ENCODE assay signal across 18 mouse cellular contexts in genomic region chr12:76598196-76598928, GRCm38 (mm10).
DNase-seq lines count a peak whose midpoint lies in the region; ATAC-seq and TF ChIP-seq lines count a peak whose summit lies in the region.
"Had no signal": no experiment of that assay in that cellular context is flagged by ENCODE, and none has a peak within 500 bp of the region (broad histone marks: within the 10 kb centered on the region; RNA-seq: fewer than 3 reads in every experiment).

No protein-coding gene starts in this region.

- no peak overlapping the region for H3K4me3 ChIP-seq in intestine, postnatal 0 days (ENCODE audit: low read depth, low read length)
- H3K4me3 ChIP-seq in stomach, postnatal 0 days (ENCODE audit: low read depth, low read length) = no peak overlapping the region
- no peak overlapping the region for H3K4me3 ChIP-seq in forebrain, postnatal 0 days (ENCODE audit: low read depth, low read length)
- no peak overlapping the region for H3K4me3 ChIP-seq in hindbrain, embryonic 11.5 days (ENCODE audit: low read depth, low read length)
- H3K4me3 ChIP-seq: forebrain, embryonic 10.5 days; gastrocnemius, adult 2 months; heart, embryonic 15.5 days; limb, embryonic 10.5 days had no signal

- peak overlapping the region; percentile 37; the same call in 1 of the 2 replicates for H3K4me2 ChIP-seq in intestine, postnatal 0 days (replicated peaks; ENCODE audit: low read depth)
- no peak overlapping the region for H3K4me2 ChIP-seq in stomach, postnatal 0 days (replicated peaks; ENCODE audit: low read depth)
- no peak overlapping the region for H3K4me2 ChIP-seq in forebrain, postnatal 0 days (ENCODE audit: low read depth)
- H3K4me2 ChIP-seq in hindbrain, embryonic 11.5 days (replicated peaks; ENCODE audit: low read depth, low read length) = no peak overlapping the region
- H3K4me2 ChIP-seq: heart, embryonic 15.5 days had no signal

- WGBS in intestine, postnatal 0 days = 60% methylated on average over 24 of the region's 24 CpGs
- 66% methylated on average over 24 of the region's 24 CpGs for WGBS in stomach, postnatal 0 days
- WGBS in forebrain, postnatal 0 days = 78% methylated on average over 24 of the region's 24 CpGs
- 78% methylated on average over 24 of the region's 24 CpGs for WGBS in hindbrain, embryonic 11.5 days

- no peak overlapping the region for H3K9ac ChIP-seq in intestine, postnatal 0 days (ENCODE audit: low read depth, low read length)
- no peak overlapping the region; the same call in 1 of the 2 replicates for H3K9ac ChIP-seq in stomach, postnatal 0 days (ENCODE audit: low read length)
- H3K9ac ChIP-seq in forebrain, postnatal 0 days = no peak overlapping the region
- no peak overlapping the region for H3K9ac ChIP-seq in hindbrain, embryonic 11.5 days (ENCODE audit: low read depth, low read length)
- H3K9ac ChIP-seq: heart, embryonic 15.5 days had no signal

- ATAC-seq in intestine, postnatal 0 days = peak; percentile 32; the same call in 1 of the 2 replicates
- 0 out of 2 replicates have a peak, but pooled peaks have one; percentile 21 for ATAC-seq in stomach, postnatal 0 days (ENCODE audit: low FRiP score, low TSS enrichment)
- ATAC-seq in forebrain, postnatal 0 days = no peak
- no peak for ATAC-seq in hindbrain, embryonic 11.5 days (ENCODE audit: low FRiP score)
- ATAC-seq: forebrain, embryonic 16.5 days; hindbrain, embryonic 16.5 days had no signal

- H3K4me1 ChIP-seq in intestine, postnatal 0 days (replicated peaks; ENCODE audit: control insufficient read depth, insufficient read depth, low read length) = no peaks in the 10 kb centered on the region; the same call in 1 of the 2 replicates
- H3K4me1 ChIP-seq in stomach, postnatal 0 days (replicated peaks; ENCODE audit: control insufficient read depth, insufficient read depth) = peaks cover 9% of the 10 kb centered on the region; the same call in 1 of the 2 replicates
- H3K4me1 ChIP-seq in forebrain, postnatal 0 days (ENCODE audit: insufficient read depth) = peaks cover 3% of the 10 kb centered on the region; the same call in 1 of the 2 replicates
- H3K4me1 ChIP-seq in hindbrain, embryonic 11.5 days (replicated peaks; ENCODE audit: control insufficient read depth, insufficient read depth, low read length) = no peaks in the 10 kb centered on the region

- no peak overlapping the region for H3K27ac ChIP-seq in intestine, postnatal 0 days (ENCODE audit: low read depth, low read length)
- H3K27ac ChIP-seq in stomach, postnatal 0 days (replicated peaks) = no peak overlapping the region
- H3K27ac ChIP-seq in forebrain, postnatal 0 days (ENCODE audit: low read depth, low read length) = no peak overlapping the region
- no peak overlapping the region for H3K27ac ChIP-seq in hindbrain, embryonic 11.5 days (ENCODE audit: low read depth, low read length)
- H3K27ac ChIP-seq: forebrain, embryonic 10.5 days; heart, embryonic 15.5 days; limb, embryonic 10.5 days had no signal

- H3K36me3 ChIP-seq in intestine, postnatal 0 days (ENCODE audit: control insufficient read depth, insufficient read depth) = no peaks in the 10 kb centered on the region
- H3K36me3 ChIP-seq in stomach, postnatal 0 days (ENCODE audit: control insufficient read depth, insufficient read depth, low read length) = no peaks in the 10 kb centered on the region
- H3K36me3 ChIP-seq in forebrain, postnatal 0 days (ENCODE audit: insufficient read depth) = 0 out of 2 replicates have a peak, but pooled peaks cover 4% of the 10 kb centered on the region
- no peaks in the 10 kb centered on the region for H3K36me3 ChIP-seq in hindbrain, embryonic 11.5 days (ENCODE audit: control insufficient read depth, insufficient read depth, low read length)
- H3K36me3 ChIP-seq: forebrain, embryonic 10.5 days; limb, embryonic 10.5 days had no signal

- no peak for TF ChIP-seq EP300 in stomach, postnatal 0 days (optimal IDR thresholded peaks at IDR 0.05)

- 0 out of 2 replicates have a peak, but pooled peaks cover 6% of the 10 kb centered on the region for H3K27me3 ChIP-seq in intestine, postnatal 0 days (replicated peaks; ENCODE audit: control insufficient read depth, insufficient read depth, low read length)
- H3K27me3 ChIP-seq in stomach, postnatal 0 days (ENCODE audit: control insufficient read depth, insufficient read depth, low read length) = no peaks in the 10 kb centered on the region
- H3K27me3 ChIP-seq in forebrain, postnatal 0 days (ENCODE audit: insufficient read depth, low read length) = no peaks in the 10 kb centered on the region
- no peaks in the 10 kb centered on the region for H3K27me3 ChIP-seq in hindbrain, embryonic 11.5 days (ENCODE audit: control insufficient read depth, insufficient read depth, low read length)
- H3K27me3 ChIP-seq: heart, embryonic 15.5 days had no signal

- no peak for TF ChIP-seq CTCF in intestine, postnatal 0 days (IDR thresholded peaks at IDR 0.05; ENCODE audit: low read depth)
- TF ChIP-seq CTCF in stomach, postnatal 0 days (IDR thresholded peaks at IDR 0.05; ENCODE audit: low read depth) = no peak
- TF ChIP-seq CTCF in forebrain, postnatal 0 days (IDR thresholded peaks at IDR 0.05; ENCODE audit: low read depth) = no peak

- peak; percentile 92 for DNase-seq in heart, adult 11 months
- no peak for DNase-seq in heart, postnatal 4 days
- peak; percentile 62 for DNase-seq in kidney, postnatal 10 days
- no peak for DNase-seq in stomach, postnatal 0 days (ENCODE audit: low spot score)
- DNase-seq in forebrain, postnatal 0 days = no peak
- DNase-seq in hindbrain, embryonic 11.5 days (ENCODE audit: low spot score) = no peak
- DNase-seq: gastrocnemius, adult 2 months; lung, postnatal 4 days; midbrain, embryonic 14.5 days; retina, postnatal 1 day; thymus, adult 18-20 months; thymus, postnatal 4 days had no signal

- H3K9me3 ChIP-seq in intestine, postnatal 0 days (ENCODE audit: control insufficient read depth) = no peaks in the 10 kb centered on the region
- no peaks in the 10 kb centered on the region for H3K9me3 ChIP-seq in stomach, postnatal 0 days (ENCODE audit: control insufficient read depth, low read length)
- no peaks in the 10 kb centered on the region for H3K9me3 ChIP-seq in forebrain, postnatal 0 days (ENCODE audit: low read length)
- H3K9me3 ChIP-seq in hindbrain, embryonic 11.5 days (ENCODE audit: control insufficient read depth, low read length) = no peaks in the 10 kb centered on the region
- H3K9me3 ChIP-seq: forebrain, embryonic 10.5 days; heart, embryonic 15.5 days; limb, embryonic 10.5 days had no signal

Comparison
In these comparisons a context has a peak if more than half of its experiments do, and no peak if none do; other contexts are left out.
1. DNase-seq: peak in heart, adult 11 months (single experiment) and kidney, postnatal 10 days (single experiment); none in heart, postnatal 4 days (single experiment), stomach, postnatal 0 days (single experiment), forebrain, postnatal 0 days (single experiment) and hindbrain, embryonic 11.5 days (single experiment).
2. ATAC-seq: peak in intestine, postnatal 0 days (single experiment) and stomach, postnatal 0 days (single experiment); none in forebrain, postnatal 0 days (single experiment) and hindbrain, embryonic 11.5 days (single experiment).